Mouse (Mus musculus): ENCODE measurements at regions not wholly inside any gene's neighbourhood (a gene's known extent, or its start where the extent isn't known, plus 50 kb on each side); places are given as distances from the start of the nearest gene placed in this dataset.

GRCm38 (mm10) chr6:31082613-31083470, 124.0 kb upstream of the Klf14 start:
- Histone ChIP-seq H3K4me3 (ENCODE audit: control insufficient read depth, low read depth, low read length) (no peak overlapping the region), H3K4me1 (ENCODE audit: control insufficient read depth, insufficient read depth, low read length) (peaks cover 9% of the 10 kb centered on the region), H3K36me3 (ENCODE audit: control insufficient read depth, insufficient read depth, low read length) (peaks cover 2% of the 10 kb centered on the region), H3K27ac (ENCODE audit: control insufficient read depth, insufficient read depth, low read depth, low read length) (peak overlapping the region; percentile 30; the same call in 1 of the 2 replicates), H3K27me3 (ENCODE audit: control insufficient read depth, insufficient read depth, low read length) (no peaks in the 10 kb centered on the region)
- TF ChIP-seq CTCF (IDR thresholded peaks at IDR 0.05; ENCODE audit: control insufficient read depth, insufficient read depth, insufficient replicate concordance, low read depth, low read length) (no peak), POLR2A (IDR thresholded peaks at IDR 0.05; ENCODE audit: control insufficient read depth, low read depth, low read length) (no peak)

- no peak for TF ChIP-seq POLR2A (IDR thresholded peaks at IDR 0.05; ENCODE audit: control insufficient read depth, low read depth, low read length)
- TF ChIP-seq CTCF (IDR thresholded peaks at IDR 0.05; ENCODE audit: control insufficient read depth, insufficient read depth, insufficient replicate concordance, low read depth, low read length): no peak
- H3K4me3 ChIP-seq (ENCODE audit: control insufficient read depth, low read depth, low read length): no peak overlapping the region
- H3K4me1 ChIP-seq (ENCODE audit: control insufficient read depth, insufficient read depth, low read length): peaks cover 6% of the 10 kb centered on the region
These were observed 124.8 kb upstream of the Klf14 start for GRCm38 (mm10) chr6:31083701-31084100.

GRCm38 (mm10) chr6:31085063-31085759, 126.3 kb upstream of the Klf14 start:
- H3K27ac ChIP-seq (ENCODE audit: control insufficient read depth, insufficient read depth, low read depth, low read length): no peak overlapping the region
- no peaks in the 10 kb centered on the region for H3K27me3 ChIP-seq (ENCODE audit: control insufficient read depth, insufficient read depth, low read length)
- no peak overlapping the region for H3K4me3 ChIP-seq (ENCODE audit: control insufficient read depth, low read depth, low read length)
- no peak for TF ChIP-seq POLR2A (IDR thresholded peaks at IDR 0.05; ENCODE audit: control insufficient read depth, low read depth, low read length)
- no peak for TF ChIP-seq CTCF (IDR thresholded peaks at IDR 0.05; ENCODE audit: control insufficient read depth, insufficient read depth, insufficient replicate concordance, low read depth, low read length)
- peaks cover 2% of the 10 kb centered on the region for H3K36me3 ChIP-seq (ENCODE audit: control insufficient read depth, insufficient read depth, low read length)
- H3K4me1 ChIP-seq (ENCODE audit: control insufficient read depth, insufficient read depth, low read length): peaks cover 6% of the 10 kb centered on the region

More at GRCm38 (mm10) chr6:31083701-31084100, 124.8 kb upstream of the Klf14 start:
- Histone ChIP-seq H3K27ac (ENCODE audit: control insufficient read depth, insufficient read depth, low read depth, low read length) (no peak overlapping the region), H3K27me3 (ENCODE audit: control insufficient read depth, insufficient read depth, low read length) (no peaks in the 10 kb centered on the region), H3K36me3 (ENCODE audit: control insufficient read depth, insufficient read depth, low read length) (peaks cover 2% of the 10 kb centered on the region)

GRCm38 (mm10) chr6:31085760-31086108, 126.9 kb upstream of the Klf14 start:
- Histone ChIP-seq H3K27me3 (ENCODE audit: control insufficient read depth, insufficient read depth, low read length) (no peaks in the 10 kb centered on the region), H3K27ac (ENCODE audit: control insufficient read depth, insufficient read depth, low read depth, low read length) (no peak overlapping the region), H3K36me3 (ENCODE audit: control insufficient read depth, insufficient read depth, low read length) (peaks cover 2% of the 10 kb centered on the region), H3K4me3 (ENCODE audit: control insufficient read depth, low read depth, low read length) (no peak overlapping the region), H3K4me1 (ENCODE audit: control insufficient read depth, insufficient read depth, low read length) (peaks cover 6% of the 10 kb centered on the region)
- TF ChIP-seq POLR2A (IDR thresholded peaks at IDR 0.05; ENCODE audit: control insufficient read depth, low read depth, low read length): no peak
- no peak for TF ChIP-seq CTCF (IDR thresholded peaks at IDR 0.05; ENCODE audit: control insufficient read depth, insufficient read depth, insufficient replicate concordance, low read depth, low read length)

- Histone ChIP-seq H3K27me3 (ENCODE audit: control insufficient read depth, insufficient read depth, low read length) (no peaks in the 10 kb centered on the region), H3K4me1 (ENCODE audit: control insufficient read depth, insufficient read depth, low read length) (peaks cover 6% of the 10 kb centered on the region)
- TF ChIP-seq CTCF (IDR thresholded peaks at IDR 0.05; ENCODE audit: control insufficient read depth, insufficient read depth, insufficient replicate concordance, low read depth, low read length) (no peak), POLR2A (IDR thresholded peaks at IDR 0.05; ENCODE audit: control insufficient read depth, low read depth, low read length) (no peak)
These were observed 127.4 kb upstream of the Klf14 start for GRCm38 (mm10) chr6:31086283-31086682.

GRCm38 (mm10) chr6:31086798-31087360, 128.0 kb upstream of the Klf14 start:
- Histone ChIP-seq H3K4me1 (ENCODE audit: control insufficient read depth, insufficient read depth, low read length) (peaks cover 6% of the 10 kb centered on the region), H3K27me3 (ENCODE audit: control insufficient read depth, insufficient read depth, low read length) (no peaks in the 10 kb centered on the region), H3K4me3 (ENCODE audit: control insufficient read depth, low read depth, low read length) (no peak overlapping the region), H3K27ac (ENCODE audit: control insufficient read depth, insufficient read depth, low read depth, low read length) (no peak overlapping the region), H3K36me3 (ENCODE audit: control insufficient read depth, insufficient read depth, low read length) (peaks cover 2% of the 10 kb centered on the region)
- TF ChIP-seq CTCF (IDR thresholded peaks at IDR 0.05; ENCODE audit: control insufficient read depth, insufficient read depth, insufficient replicate concordance, low read depth, low read length): no peak
- TF ChIP-seq POLR2A (IDR thresholded peaks at IDR 0.05; ENCODE audit: control insufficient read depth, low read depth, low read length): no peak

More at GRCm38 (mm10) chr6:31086283-31086682, 127.4 kb upstream of the Klf14 start:
- Histone ChIP-seq H3K27ac (ENCODE audit: control insufficient read depth, insufficient read depth, low read depth, low read length) (no peak overlapping the region), H3K36me3 (ENCODE audit: control insufficient read depth, insufficient read depth, low read length) (peaks cover 2% of the 10 kb centered on the region), H3K4me3 (ENCODE audit: control insufficient read depth, low read depth, low read length) (no peak overlapping the region)

DNA sequence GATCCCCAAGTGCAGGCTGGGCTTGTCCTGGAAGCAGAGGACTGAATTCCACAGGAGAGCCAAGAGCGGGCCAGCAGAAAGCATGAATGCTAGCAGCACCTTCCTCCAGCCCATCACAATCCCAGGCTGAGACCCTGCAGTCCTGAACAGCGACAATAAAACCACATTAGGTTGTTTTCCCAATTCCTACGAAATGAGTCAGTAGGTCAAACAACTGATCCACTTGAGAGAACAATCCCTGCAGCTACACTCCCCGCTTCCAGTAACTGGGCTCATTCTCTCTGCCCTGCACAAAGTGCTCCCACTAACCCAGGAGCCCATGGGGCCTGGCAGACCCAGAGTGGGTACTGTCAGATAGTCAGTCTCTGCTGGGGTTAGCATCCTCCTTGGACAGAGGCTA, 128.6 kb upstream of the Klf14 start:
- H3K4me3 ChIP-seq (ENCODE audit: control insufficient read depth, low read depth, low read length): no peak overlapping the region
- H3K36me3 ChIP-seq (ENCODE audit: control insufficient read depth, insufficient read depth, low read length): peaks cover 3% of the 10 kb centered on the region
- no peaks in the 10 kb centered on the region for H3K27me3 ChIP-seq (ENCODE audit: control insufficient read depth, insufficient read depth, low read length)
- peaks cover 8% of the 10 kb centered on the region for H3K4me1 ChIP-seq (ENCODE audit: control insufficient read depth, insufficient read depth, low read length)
- H3K27ac ChIP-seq (ENCODE audit: control insufficient read depth, insufficient read depth, low read depth, low read length): no peak overlapping the region
- TF ChIP-seq POLR2A (IDR thresholded peaks at IDR 0.05; ENCODE audit: control insufficient read depth, low read depth, low read length): no peak
- TF ChIP-seq CTCF (IDR thresholded peaks at IDR 0.05; ENCODE audit: control insufficient read depth, insufficient read depth, insufficient replicate concordance, low read depth, low read length): no peak
